Mouse (Mus musculus) liver, embryonic 12.5 days (tissue): ENCODE data around the gene Mgat5. TPM values are rescaled to one million over a fixed set of nuclear protein-coding genes. Genes with fewer than 3 reads are reported as not detected.

Source experiments
- ATAC-seq: fragments of 200-750 bp; cut with Nextera tagmentation; 2 replicates; pipeline ENCODE4 v1.8.0; 2017; ENCODE audit warnings: moderate number of reproducible peaks, mild to moderate bottlenecking, moderate library complexity
- H3K27ac ChIP-seq: fragments of 300-500 bp; sonication (generic); 2 replicates; pipeline ENCODE4 v1.5.1; 2016; ENCODE audit warnings: mild to moderate bottlenecking
- H3K27me3 ChIP-seq: fragments of 300-500 bp; sonication (generic); replicated peaks from 2 replicates; pipeline ENCODE4 v1.6.1; 2016; ENCODE audit warnings: mild to moderate bottlenecking, moderate library complexity
- H3K36me3 ChIP-seq: fragments of 300-500 bp; sonication (generic); 2 replicates; pipeline ENCODE4 v1.6.1; 2016; ENCODE audit warnings: mild to moderate bottlenecking, moderate library complexity
- H3K4me1 ChIP-seq: fragments of 300-500 bp; sonication (generic); 2 replicates; pipeline ENCODE4 v1.6.1; 2016
- H3K4me2 ChIP-seq: fragments of 300-500 bp; sonication (generic); 2 replicates; pipeline ENCODE4 v1.6.1; 2016; ENCODE audit warnings: mild to moderate bottlenecking, moderate library complexity
- H3K4me3 ChIP-seq: fragments of 300-500 bp; sonication (generic); 2 replicates; pipeline ENCODE4 v1.5.1; 2016; ENCODE audit warnings: mild to moderate bottlenecking, moderate library complexity
- H3K9ac ChIP-seq: fragments of 300-500 bp; sonication (generic); 2 replicates; pipeline ENCODE4 v1.6.1; 2016; ENCODE audit warnings: mild to moderate bottlenecking, moderate library complexity
- H3K9me3 ChIP-seq: fragments of 300-500 bp; sonication (generic); replicated peaks from 2 replicates; pipeline ENCODE4 v1.6.1; 2016; ENCODE audit warnings: mild to moderate bottlenecking, moderate library complexity
- WGBS: fragments of 180-500 bp; shearing (Covaris S2); methylation state at CpG from one replicate; pipeline ENCODE4 v1.1.7; 2016; ENCODE audit not compliant: insufficient replicate concordance; 5-methylcytosine and 5-hydroxymethylcytosine counted together
- polyA plus RNA-seq: library from polyadenylated mRNA; unstranded; fragments of >200 nt; fragmentation: Nextera tagmentation; extraction: Ambion mirVana; gene quantifications from 2 replicates; pipeline ENCODE4 v1.2.1, GENCODE M21; 2016

Mgat5 gene
- polyA plus RNA-seq, 1 experiment from 2014 or later = 1.3 TPM

DNA sequence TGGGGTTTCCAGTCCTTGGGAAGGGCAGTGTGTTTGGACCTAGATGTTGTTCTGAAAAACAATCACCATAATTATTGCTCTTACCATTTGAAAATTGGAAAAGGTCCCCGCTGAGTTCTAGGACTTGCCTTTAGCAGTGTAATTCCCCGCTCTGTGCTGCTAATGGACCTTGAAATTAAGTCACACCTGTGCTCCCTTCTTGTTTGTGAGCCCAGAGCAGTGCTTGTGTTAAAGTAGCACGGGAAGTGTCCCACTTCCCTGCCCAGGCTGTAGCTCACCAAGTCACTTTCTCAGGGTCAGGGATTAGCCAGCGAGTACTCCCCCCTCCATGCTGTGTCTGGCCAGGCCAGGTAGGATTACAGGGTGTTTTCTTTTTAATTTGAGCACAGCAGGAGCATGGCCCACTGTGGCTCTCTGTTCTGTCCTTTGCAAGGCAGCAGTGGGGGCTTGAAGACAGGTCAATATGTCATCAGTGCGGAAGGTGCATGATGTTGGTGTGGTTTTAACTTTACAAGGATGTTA is 123.6 kb downstream of the Mgat5 start:
- Histone ChIP-seq H3K4me2 (no peak overlapping the region), H3K9ac (no peak overlapping the region), H3K4me1 (no peaks in the 10 kb centered on the region), H3K4me3 (no peak overlapping the region), H3K36me3 (no peaks in the 10 kb centered on the region), H3K27me3 (no peaks in the 10 kb centered on the region), H3K9me3 (no peaks in the 10 kb centered on the region), H3K27ac (no peak overlapping the region)
- ATAC-seq = no peak
- 60% methylated on average over 5 of the region's 5 CpGs for WGBS

DNA sequence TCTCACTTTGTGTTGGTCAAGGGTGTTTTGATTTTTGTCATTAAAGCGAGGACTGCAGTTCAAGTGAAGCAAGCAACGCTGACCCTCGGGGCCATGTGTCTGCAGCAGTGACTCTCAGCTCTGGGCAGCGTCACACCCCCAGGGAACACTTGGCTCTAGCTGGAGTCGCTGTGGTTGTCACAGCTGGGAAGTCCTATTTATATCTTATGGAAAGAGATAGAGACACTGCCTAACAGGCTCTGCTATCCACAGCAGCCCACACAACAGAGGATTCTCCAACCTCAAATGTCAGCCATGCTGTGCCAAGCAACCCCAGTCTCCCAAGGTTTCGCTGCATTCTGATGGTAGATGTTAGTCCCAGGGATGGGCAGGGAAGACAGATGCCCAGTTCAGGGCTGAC is 125.0 kb downstream of the Mgat5 start:
- Histone ChIP-seq H3K27me3 (no peaks in the 10 kb centered on the region), H3K4me1 (no peaks in the 10 kb centered on the region), H3K9ac (no peak overlapping the region), H3K9me3 (no peaks in the 10 kb centered on the region), H3K36me3 (no peaks in the 10 kb centered on the region), H3K4me2 (no peak overlapping the region), H3K27ac (no peak overlapping the region), H3K4me3 (no peak overlapping the region)
- WGBS = 72% methylated on average over 6 of the region's 6 CpGs
- no peak for ATAC-seq

DNA sequence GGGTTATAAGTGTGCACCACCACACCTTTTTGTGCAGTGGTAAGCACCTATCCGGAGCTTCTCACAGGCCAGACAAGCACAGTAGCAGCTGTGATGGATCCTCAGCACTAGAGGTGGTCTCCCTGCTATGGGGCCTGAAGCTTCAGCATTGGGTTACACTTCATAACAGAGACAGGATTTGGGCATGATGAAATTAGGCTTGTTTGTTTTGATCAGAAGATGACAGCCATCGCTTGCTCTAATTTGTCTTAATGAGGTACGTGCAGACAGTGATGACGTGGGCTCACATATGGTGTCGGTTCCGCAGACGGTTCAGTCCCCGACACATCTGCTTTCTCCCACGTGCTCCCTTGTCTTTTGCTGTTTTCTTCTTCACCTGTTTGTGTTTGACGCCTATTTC is 132.9 kb downstream of the Mgat5 start:
- Histone ChIP-seq H3K27ac (no peak overlapping the region), H3K27me3 (no peaks in the 10 kb centered on the region), H3K9ac (no peak overlapping the region), H3K36me3 (no peaks in the 10 kb centered on the region), H3K9me3 (no peaks in the 10 kb centered on the region), H3K4me3 (no peak overlapping the region), H3K4me1 (0 out of 2 replicates have a peak, but pooled peaks cover 5% of the 10 kb centered on the region), H3K4me2 (no peak overlapping the region)
- whole genome bisulfite sequencing = 77% methylated on average over 10 of the region's 10 CpGs
- ATAC-seq = no peak

DNA sequence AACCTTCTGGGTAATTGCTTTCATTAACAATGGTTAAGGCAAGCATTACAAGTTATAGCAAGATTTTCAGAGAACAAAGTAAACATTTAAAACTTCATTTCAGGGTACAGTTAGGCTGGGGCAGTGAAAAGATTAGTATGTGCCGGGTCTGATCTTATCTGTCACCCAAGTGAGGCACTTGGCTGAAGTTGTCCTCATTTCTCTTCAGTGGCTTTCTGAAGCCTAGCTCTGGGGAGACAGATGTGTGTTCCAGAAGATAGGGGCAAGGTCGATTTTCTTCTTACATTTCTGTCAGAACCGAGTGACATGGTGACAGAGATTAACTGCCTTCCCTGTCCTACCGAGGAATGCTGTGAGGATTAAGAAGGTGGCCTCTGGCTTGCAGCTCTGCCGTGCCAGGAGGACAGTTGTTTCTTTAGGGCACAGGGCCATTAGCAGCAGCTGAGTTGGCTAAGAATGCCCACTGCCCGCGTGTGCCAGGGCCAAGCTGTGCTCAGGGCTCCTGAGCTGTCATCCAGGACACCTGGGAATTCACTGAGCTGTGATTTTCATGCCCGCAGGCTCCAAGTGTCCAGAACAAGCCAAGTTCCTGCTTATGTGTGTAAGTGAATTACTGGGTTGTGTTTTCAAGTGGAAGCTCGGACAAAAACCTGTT is 134.1 kb downstream of the Mgat5 start:
- H3K4me1 ChIP-seq = 0 out of 2 replicates have a peak, but pooled peaks cover 5% of the 10 kb centered on the region
- no peaks in the 10 kb centered on the region for H3K27me3 ChIP-seq
- no peak overlapping the region for H3K4me3 ChIP-seq
- H3K9me3 ChIP-seq = no peaks in the 10 kb centered on the region
- no peak overlapping the region for H3K27ac ChIP-seq
- H3K4me2 ChIP-seq = no peak overlapping the region
- WGBS = 50% methylated on average over 9 of the region's 9 CpGs
- ATAC-seq = no peak
- H3K36me3 ChIP-seq = no peaks in the 10 kb centered on the region
- H3K9ac ChIP-seq = no peak overlapping the region

DNA sequence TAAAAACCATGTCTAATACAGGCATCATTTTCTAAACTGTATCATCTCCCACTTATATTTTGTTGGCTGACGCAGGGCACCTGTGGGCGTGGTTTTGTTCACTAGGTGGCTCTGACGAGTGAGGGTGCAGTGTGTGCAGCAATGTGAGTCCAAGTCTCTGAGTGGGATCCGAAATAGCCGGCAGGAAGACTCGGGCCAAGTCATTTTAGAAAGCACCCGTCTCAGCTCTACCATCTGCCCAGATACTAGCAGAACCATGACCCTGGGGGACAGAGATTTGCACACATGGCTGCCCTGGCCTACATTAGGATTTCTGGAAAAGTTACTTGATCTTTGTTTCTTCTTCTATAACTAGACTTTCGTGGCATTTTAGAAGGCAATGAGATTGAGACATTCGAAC is 135.5 kb downstream of the Mgat5 start:
- 75% methylated on average over 9 of the region's 9 CpGs for WGBS
- no peak overlapping the region for H3K27ac ChIP-seq
- no peaks in the 10 kb centered on the region for H3K27me3 ChIP-seq
- H3K4me2 ChIP-seq = no peak overlapping the region
- ATAC-seq = no peak
- no peak overlapping the region for H3K9ac ChIP-seq
- H3K4me3 ChIP-seq = no peak overlapping the region
- no peaks in the 10 kb centered on the region for H3K36me3 ChIP-seq
- H3K4me1 ChIP-seq = 0 out of 2 replicates have a peak, but pooled peaks cover 5% of the 10 kb centered on the region
- H3K9me3 ChIP-seq = no peaks in the 10 kb centered on the region

DNA sequence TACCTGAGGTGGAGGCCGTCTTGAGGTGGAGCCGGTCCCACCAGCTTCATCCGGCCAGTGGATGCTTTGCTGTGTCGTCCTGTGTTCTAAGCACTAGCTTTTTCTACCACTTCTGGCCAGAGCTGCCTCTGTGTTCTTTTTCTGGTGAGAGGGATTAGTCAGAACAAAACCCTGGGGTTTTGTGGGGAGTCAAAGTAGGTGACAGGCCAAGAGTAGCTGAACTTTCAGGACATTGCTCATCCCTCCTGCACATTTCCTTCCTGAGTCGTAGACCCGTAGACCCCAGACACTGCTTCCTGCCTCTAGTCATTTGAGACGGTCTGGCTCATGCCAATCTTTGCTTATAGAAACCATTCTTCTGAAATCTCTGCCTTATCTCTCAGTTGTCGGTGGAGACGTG is 140.1 kb downstream of the Mgat5 start:
- Histone ChIP-seq H3K4me1 (peaks cover 13% of the 10 kb centered on the region), H3K4me3 (no peak overlapping the region), H3K27me3 (no peaks in the 10 kb centered on the region), H3K36me3 (no peaks in the 10 kb centered on the region), H3K9ac (no peak overlapping the region), H3K9me3 (no peaks in the 10 kb centered on the region), H3K4me2 (no peak overlapping the region), H3K27ac (no peak overlapping the region)
- 40% methylated on average over 9 of the region's 9 CpGs for WGBS
- ATAC-seq = no peak

DNA sequence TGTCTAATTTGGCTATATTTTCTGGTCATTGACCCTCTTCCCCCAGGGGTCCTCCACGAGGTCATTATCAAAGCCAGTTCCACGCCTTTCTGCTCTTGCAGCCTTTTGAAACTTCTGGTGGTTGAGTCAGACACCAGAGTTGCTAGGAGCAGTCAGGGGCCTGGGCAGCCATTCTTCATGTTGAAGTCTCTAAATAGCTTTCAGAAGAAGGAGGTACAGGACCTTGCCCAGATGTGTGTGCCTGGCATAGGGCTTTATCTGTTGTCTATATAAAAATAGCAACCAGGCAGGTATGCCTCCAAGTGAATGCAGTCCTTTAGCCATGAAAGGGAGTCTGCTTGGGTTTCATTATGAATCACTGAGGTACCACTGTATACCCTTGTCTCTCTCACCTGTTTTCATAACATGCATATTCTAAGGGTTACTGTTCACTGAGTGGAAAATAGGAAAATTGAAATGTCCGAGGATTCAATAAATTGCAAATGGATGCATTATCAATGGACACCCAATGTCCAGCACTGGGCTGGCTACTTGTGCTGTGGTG is 141.9 kb downstream of the Mgat5 start:
- no peak overlapping the region for H3K4me2 ChIP-seq
- peaks cover 13% of the 10 kb centered on the region for H3K4me1 ChIP-seq
- no peaks in the 10 kb centered on the region for H3K27me3 ChIP-seq
- H3K9me3 ChIP-seq = no peaks in the 10 kb centered on the region
- no peak for ATAC-seq
- H3K36me3 ChIP-seq = no peaks in the 10 kb centered on the region
- H3K4me3 ChIP-seq = no peak overlapping the region
- WGBS = 65% methylated on average over 3 of the region's 3 CpGs
- no peak overlapping the region for H3K9ac ChIP-seq
- no peak overlapping the region for H3K27ac ChIP-seq

DNA sequence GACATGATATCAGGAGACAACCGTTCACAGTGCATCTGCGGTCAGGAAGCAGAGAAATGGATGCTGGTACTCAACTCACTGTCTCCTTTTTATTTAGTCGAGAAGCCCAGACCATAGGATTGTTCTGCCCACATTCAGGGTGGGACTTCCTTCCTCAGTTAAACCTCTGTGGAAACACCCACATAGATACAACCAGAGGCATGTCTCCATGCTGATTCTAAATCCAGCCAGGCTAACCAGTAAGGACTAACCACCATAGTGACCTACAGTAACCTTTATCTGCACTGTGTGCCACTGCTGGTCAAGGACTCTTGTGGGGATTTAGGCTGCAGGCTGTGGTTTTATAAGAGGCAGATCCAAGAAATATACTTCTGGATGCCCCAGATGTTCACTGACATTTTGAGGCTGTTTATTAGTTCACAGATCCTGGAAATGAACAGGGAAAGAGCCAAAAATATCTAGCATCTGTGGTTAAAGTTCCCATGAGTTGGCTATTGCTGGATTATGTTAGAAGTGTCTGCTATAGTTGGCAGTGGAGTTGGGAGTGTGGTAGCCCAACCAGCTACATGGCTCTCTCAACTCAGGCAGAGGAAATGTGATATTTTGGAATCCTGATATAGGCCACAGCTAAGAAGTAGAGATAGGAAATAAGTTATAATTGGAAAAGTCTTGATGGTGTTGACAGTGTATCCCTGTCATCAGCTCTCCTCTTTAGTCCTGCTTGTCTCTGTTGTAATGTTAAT is 143.2 kb downstream of the Mgat5 start:
- no peak overlapping the region for H3K4me3 ChIP-seq
- no peaks in the 10 kb centered on the region for H3K36me3 ChIP-seq
- WGBS = 56% methylated on average over 3 of the region's 3 CpGs
- H3K27ac ChIP-seq = no peak overlapping the region
- no peaks in the 10 kb centered on the region for H3K9me3 ChIP-seq
- no peak overlapping the region for H3K4me2 ChIP-seq
- no peak overlapping the region for H3K9ac ChIP-seq
- ATAC-seq = no peak
- peaks cover 13% of the 10 kb centered on the region for H3K4me1 ChIP-seq
- no peaks in the 10 kb centered on the region for H3K27me3 ChIP-seq

DNA sequence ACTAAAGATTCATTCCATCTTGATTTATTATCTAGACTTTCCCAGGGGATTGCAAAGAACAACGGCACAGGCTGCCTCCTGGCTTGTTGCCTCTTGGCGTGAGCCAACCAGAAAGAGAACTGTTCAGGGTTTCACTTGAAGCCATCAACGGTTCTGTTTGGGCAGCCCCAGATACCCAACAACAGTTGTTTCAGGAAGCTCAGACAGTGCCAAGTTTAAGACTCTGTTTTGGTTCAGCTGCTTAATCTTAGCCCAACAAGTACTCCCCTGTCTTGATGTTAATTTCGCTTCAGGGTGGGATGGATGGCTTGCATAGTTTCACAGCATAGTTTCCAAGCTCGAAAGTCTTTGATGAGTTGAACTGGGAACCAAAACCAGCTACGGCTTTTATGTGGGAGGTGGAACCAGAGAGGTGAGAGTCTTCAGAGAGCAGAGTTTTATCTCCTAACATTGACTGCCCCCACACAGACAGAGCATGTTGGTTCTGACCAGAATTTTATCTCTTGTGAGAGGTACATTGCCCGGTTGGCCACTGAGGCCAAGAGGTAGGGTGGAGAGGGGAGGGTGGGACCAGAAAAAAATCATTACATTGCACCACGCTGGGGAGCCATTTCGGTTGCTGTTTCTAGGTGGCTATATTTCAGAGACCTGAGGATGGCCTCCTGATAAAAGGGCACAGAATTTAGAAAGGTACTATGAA is 144.0 kb downstream of the Mgat5 start:
- WGBS = 51% methylated on average over 9 of the region's 9 CpGs
- Histone ChIP-seq H3K4me3 (no peak overlapping the region), H3K36me3 (no peaks in the 10 kb centered on the region), H3K27me3 (no peaks in the 10 kb centered on the region), H3K9ac (no peak overlapping the region), H3K9me3 (no peaks in the 10 kb centered on the region), H3K4me2 (no peak overlapping the region), H3K27ac (no peak overlapping the region), H3K4me1 (peaks cover 18% of the 10 kb centered on the region)
- ATAC-seq = no peak

DNA sequence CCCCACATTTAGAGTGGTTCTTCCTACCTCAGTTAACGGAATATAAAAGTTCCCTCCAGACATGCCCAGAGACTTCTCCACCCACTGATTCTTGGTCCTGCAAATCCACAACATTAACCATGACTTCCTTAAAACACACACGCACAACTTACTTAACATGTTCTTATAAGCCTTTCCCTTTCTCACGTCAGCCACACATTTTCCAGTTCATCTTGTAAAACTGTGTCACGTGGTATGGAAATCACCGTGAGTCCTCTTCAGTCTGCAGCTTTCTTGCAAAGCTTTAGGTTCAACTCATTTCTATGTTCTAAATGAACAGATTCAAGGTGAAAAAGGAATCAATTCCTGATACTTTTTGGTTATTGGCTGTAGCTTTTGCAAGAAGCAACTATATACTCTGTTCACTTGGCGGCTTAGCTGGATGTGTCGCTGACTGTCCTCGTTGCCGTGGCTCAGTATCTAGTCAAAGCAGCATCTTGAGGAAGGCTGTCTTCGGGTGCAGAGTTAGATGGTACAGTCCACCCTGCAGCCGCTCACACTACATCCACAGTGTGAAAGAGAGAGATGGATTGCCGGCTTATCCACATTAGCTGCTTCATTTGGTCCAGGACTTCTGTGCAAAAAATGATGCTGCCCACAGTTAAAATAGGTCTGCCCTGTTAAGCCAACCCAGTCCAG is 146.7 kb downstream of the Mgat5 start:
- WGBS = 81% methylated on average over 12 of the region's 12 CpGs
- H3K4me1 ChIP-seq = peaks cover 18% of the 10 kb centered on the region

DNA sequence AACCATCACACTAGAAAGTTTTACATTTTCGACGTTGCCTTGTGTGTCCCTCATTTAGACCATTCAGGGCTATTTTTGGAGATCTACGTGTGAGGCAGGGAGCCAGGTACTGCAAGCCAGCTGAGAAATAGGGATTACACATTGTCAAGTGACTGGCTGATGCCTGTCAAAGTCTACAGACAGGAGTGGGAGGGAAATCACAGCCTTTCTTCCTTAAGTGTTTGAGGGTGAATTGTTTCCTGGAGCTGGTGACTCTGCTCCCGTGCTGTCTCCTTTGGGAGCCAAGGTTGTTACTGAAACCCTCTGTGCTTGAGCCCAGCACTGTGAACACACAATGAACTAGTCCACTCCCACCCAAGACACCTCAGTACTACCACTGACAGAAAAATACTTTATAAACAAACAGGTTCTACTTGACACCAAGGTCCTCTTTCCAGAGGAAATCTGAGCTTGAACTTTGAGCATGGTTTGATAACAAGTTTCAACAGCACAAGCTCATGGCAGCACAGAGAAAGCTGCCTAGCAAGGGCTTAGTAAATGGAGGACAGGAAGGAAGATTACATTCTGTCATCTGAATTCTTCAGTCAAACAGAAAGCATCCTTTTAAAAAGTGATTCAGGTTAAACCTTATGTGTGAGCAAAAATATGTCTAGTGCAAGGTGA is 147.4 kb downstream of the Mgat5 start:
- no peak overlapping the region for H3K4me3 ChIP-seq
- 67% methylated on average over 4 of the region's 4 CpGs for WGBS
- H3K9ac ChIP-seq = no peak overlapping the region
- H3K4me1 ChIP-seq = peaks cover 18% of the 10 kb centered on the region
- no peaks in the 10 kb centered on the region for H3K27me3 ChIP-seq
- no peaks in the 10 kb centered on the region for H3K9me3 ChIP-seq
- H3K27ac ChIP-seq = no peak overlapping the region
- ATAC-seq = no peak
- no peaks in the 10 kb centered on the region for H3K36me3 ChIP-seq
- H3K4me2 ChIP-seq = no peak overlapping the region

More for the DNA sequence above, 146.7 kb downstream of the Mgat5 start:
- H3K27me3 ChIP-seq = no peaks in the 10 kb centered on the region
- ATAC-seq = no peak
- no peak overlapping the region for H3K27ac ChIP-seq
- no peak overlapping the region for H3K4me2 ChIP-seq
- H3K36me3 ChIP-seq = no peaks in the 10 kb centered on the region
- H3K9me3 ChIP-seq = no peaks in the 10 kb centered on the region
- H3K4me3 ChIP-seq = no peak overlapping the region
- H3K9ac ChIP-seq = no peak overlapping the region
